Mouse (Mus musculus): ENCODE results near the gene Grik4.

Grik4 gene

DNA sequence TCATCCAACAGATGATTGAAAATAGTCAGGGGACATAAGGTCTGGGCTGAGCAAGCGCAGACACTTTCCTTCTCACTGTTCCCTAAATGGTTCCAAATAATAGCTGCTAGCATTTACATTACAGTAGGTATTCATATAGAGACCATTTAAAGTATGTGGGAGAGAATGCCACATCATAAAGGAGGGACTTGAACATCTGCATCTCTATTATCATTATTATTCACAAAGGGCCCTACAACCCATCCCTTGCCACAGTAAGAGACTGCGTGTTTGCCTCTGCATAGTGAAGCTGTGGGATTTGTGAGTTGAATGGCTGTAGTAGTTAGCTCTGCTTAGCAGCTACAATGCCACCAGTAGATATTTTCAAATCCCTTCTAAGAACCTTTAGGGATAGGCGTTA is 296.2 kb downstream of the Grik4 start:
- no peaks in the 10 kb centered on the region for H3K36me3 ChIP-seq (ENCODE audit: insufficient read depth, low read length)
- no peak for TF ChIP-seq CTCF (conservative IDR thresholded peaks at IDR 0.05; ENCODE audit: low read length)
- TF ChIP-seq POU5F1 (IDR thresholded peaks at IDR 0.05; ENCODE audit: borderline replicate concordance, low read length), result no peak
- no peak for TF ChIP-seq NANOG (IDR thresholded peaks at IDR 0.05; ENCODE audit: borderline replicate concordance, low read length)
- peaks cover 20% of the 10 kb centered on the region for H3K4me1 ChIP-seq (replicated peaks; ENCODE audit: low read depth, low read length)
- no peaks in the 10 kb centered on the region for H3K9me3 ChIP-seq (ENCODE audit: low read length)
- peaks cover 13% of the 10 kb centered on the region; the same call in 1 of the 2 replicates for H3K27me3 ChIP-seq (ENCODE audit: insufficient read depth, low read length)
- H3K4me3 ChIP-seq (replicated peaks; ENCODE audit: low read length), result no peak overlapping the region

DNA sequence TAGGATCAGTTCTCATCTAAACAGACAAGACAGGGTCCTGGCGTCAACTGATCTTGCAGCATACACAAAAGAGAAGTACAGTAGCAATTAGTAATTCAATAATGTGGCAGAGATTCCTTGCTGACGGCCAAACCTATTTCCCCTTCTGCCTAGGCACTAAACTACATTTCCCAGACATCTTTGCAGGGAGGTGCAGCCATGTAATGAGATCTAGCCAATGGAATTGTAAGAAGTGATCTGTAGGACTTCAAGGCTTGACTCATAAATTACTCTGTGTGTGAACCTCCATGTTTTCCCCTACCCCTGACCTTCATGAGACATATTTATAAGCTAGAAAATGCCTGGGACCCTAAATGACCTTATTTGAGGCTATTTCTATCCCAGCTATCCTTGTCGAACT is 296.7 kb downstream of the Grik4 start:
- Histone ChIP-seq H3K9me3 (ENCODE audit: low read length) (no peaks in the 10 kb centered on the region), H3K27me3 (ENCODE audit: insufficient read depth, low read length) (peaks cover 16% of the 10 kb centered on the region; the same call in 1 of the 2 replicates), H3K4me1 (replicated peaks; ENCODE audit: low read depth, low read length) (peaks cover 22% of the 10 kb centered on the region), H3K36me3 (ENCODE audit: insufficient read depth, low read length) (no peaks in the 10 kb centered on the region), H3K4me3 (replicated peaks; ENCODE audit: low read length) (no peak overlapping the region)
- TF ChIP-seq CTCF (conservative IDR thresholded peaks at IDR 0.05; ENCODE audit: low read length) (no peak), POU5F1 (IDR thresholded peaks at IDR 0.05; ENCODE audit: borderline replicate concordance, low read length) (no peak), NANOG (IDR thresholded peaks at IDR 0.05; ENCODE audit: borderline replicate concordance, low read length) (no peak)

DNA sequence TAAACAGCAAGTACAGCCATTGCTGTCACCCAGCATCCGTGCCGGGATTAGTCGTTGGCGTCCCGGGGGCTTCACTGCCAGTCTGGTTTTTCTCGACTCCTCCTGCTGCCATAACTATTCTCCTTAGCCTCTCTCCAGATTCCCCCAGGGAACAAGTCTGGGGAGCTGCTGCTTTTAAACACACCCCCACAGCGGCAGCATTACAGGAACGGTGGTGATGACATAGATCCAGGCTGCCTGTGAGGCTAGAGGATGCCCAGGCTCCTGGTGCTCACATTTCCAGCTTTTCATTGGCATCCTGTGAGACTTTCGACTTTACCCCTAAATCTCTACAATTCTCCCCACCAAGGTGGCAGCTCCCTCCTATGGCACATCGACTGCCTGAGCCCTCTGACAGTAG is 297.5 kb downstream of the Grik4 start:
- Histone ChIP-seq H3K4me1 (replicated peaks; ENCODE audit: low read depth, low read length) (peaks cover 14% of the 10 kb centered on the region), H3K4me3 (replicated peaks; ENCODE audit: low read length) (no peak overlapping the region), H3K27me3 (ENCODE audit: insufficient read depth, low read length) (peaks cover 16% of the 10 kb centered on the region; the same call in 1 of the 2 replicates), H3K9me3 (ENCODE audit: low read length) (no peaks in the 10 kb centered on the region), H3K36me3 (ENCODE audit: insufficient read depth, low read length) (no peaks in the 10 kb centered on the region)
- TF ChIP-seq CTCF (conservative IDR thresholded peaks at IDR 0.05; ENCODE audit: low read length), result no peak

DNA sequence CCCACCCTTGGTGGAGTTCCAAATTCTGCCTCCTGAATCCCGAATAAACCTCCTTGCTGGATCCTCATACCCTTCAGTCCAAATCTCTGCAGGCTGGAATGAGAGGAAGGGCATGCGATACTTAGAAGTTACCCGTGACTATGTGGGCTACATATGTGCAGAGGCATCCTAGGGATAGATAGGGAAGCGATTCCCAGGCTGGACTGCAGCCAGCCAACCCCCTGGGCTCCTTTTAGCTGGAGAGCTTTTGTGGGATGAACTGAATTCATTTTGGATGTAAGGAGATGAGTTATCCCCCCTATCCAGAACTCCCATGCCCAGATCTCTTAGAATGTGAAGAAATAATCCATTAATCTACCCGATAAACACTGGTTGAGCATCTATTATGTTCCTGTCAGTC is 299.1 kb downstream of the Grik4 start:
- no peaks in the 10 kb centered on the region for H3K9me3 ChIP-seq (ENCODE audit: low read length)
- H3K4me1 ChIP-seq (replicated peaks; ENCODE audit: low read depth, low read length), result peaks cover 14% of the 10 kb centered on the region
- H3K27me3 ChIP-seq (ENCODE audit: insufficient read depth, low read length), result peaks cover 16% of the 10 kb centered on the region; the same call in 1 of the 2 replicates
- TF ChIP-seq POU5F1 (IDR thresholded peaks at IDR 0.05; ENCODE audit: borderline replicate concordance, low read length) (no peak), NANOG (IDR thresholded peaks at IDR 0.05; ENCODE audit: borderline replicate concordance, low read length) (no peak), CTCF (conservative IDR thresholded peaks at IDR 0.05; ENCODE audit: low read length) (no peak)
- H3K4me3 ChIP-seq (replicated peaks; ENCODE audit: low read length), result no peak overlapping the region
- no peaks in the 10 kb centered on the region for H3K36me3 ChIP-seq (ENCODE audit: insufficient read depth, low read length)

DNA sequence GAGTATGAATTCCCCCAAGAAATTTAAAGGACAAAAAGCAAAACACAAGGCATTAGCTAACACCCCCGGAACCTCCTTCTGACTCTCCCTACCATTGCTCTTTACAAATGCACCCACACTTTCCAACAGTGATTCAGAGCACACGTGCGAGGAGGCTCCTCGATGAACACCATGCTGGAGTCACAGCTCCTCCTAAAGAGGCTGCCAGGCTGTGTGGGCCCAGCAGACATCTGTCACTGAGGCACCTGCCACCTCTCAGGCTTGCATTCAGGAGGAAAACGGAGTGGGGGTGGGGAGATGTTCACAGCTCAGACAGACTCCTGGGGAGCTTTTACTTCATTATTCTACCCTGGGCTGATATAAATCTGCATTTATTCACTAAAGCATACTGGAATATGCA is 301.5 kb downstream of the Grik4 start:
- no peak for TF ChIP-seq CTCF (conservative IDR thresholded peaks at IDR 0.05; ENCODE audit: low read length)
- no peak for TF ChIP-seq NANOG (IDR thresholded peaks at IDR 0.05; ENCODE audit: borderline replicate concordance, low read length)
- TF ChIP-seq POU5F1 (IDR thresholded peaks at IDR 0.05; ENCODE audit: borderline replicate concordance, low read length), result no peak
- Histone ChIP-seq H3K4me3 (replicated peaks; ENCODE audit: low read length) (no peak overlapping the region), H3K36me3 (ENCODE audit: insufficient read depth, low read length) (no peaks in the 10 kb centered on the region), H3K27me3 (ENCODE audit: insufficient read depth, low read length) (peaks cover 16% of the 10 kb centered on the region; the same call in 1 of the 2 replicates), H3K4me1 (replicated peaks; ENCODE audit: low read depth, low read length) (peaks cover 8% of the 10 kb centered on the region), H3K9me3 (ENCODE audit: low read length) (no peaks in the 10 kb centered on the region)

DNA sequence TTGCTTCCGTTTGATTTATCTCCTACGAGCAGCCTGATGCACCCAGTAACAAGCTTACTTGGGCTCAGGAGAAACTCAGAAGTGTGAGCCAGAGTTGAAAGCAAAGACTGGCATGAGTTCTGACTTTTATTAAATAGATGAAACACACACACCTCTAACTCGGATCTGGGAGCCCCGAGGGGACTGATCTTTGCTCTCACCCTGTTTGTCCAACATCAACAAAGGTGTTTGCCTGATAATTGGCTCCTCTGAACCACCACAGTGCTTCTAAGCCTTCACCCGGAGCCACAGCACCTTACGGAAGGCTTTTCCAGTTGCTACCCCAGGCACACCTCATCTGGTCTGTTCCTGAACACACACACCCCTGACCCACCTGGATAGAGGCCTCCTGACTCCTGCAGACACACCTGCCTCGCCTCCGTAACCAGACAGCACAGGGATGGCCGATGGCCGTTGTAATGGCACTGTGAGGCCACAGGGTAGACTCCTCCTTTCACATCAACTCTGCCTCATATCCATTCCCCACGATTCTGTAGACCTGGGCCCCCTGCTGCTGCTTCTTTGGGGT is 302.7 kb downstream of the Grik4 start:
- no peaks in the 10 kb centered on the region for H3K9me3 ChIP-seq (ENCODE audit: low read length)
- TF ChIP-seq NANOG (IDR thresholded peaks at IDR 0.05; ENCODE audit: borderline replicate concordance, low read length) (no peak), POU5F1 (IDR thresholded peaks at IDR 0.05; ENCODE audit: borderline replicate concordance, low read length) (no peak), CTCF (conservative IDR thresholded peaks at IDR 0.05; ENCODE audit: low read length) (no peak)
- peaks cover 16% of the 10 kb centered on the region; the same call in 1 of the 2 replicates for H3K27me3 ChIP-seq (ENCODE audit: insufficient read depth, low read length)
- H3K4me3 ChIP-seq (replicated peaks; ENCODE audit: low read length), result no peak overlapping the region
- no peaks in the 10 kb centered on the region for H3K36me3 ChIP-seq (ENCODE audit: insufficient read depth, low read length)
- 0 out of 2 replicates have a peak, but pooled peaks cover 2% of the 10 kb centered on the region for H3K4me1 ChIP-seq (replicated peaks; ENCODE audit: low read depth, low read length)

DNA sequence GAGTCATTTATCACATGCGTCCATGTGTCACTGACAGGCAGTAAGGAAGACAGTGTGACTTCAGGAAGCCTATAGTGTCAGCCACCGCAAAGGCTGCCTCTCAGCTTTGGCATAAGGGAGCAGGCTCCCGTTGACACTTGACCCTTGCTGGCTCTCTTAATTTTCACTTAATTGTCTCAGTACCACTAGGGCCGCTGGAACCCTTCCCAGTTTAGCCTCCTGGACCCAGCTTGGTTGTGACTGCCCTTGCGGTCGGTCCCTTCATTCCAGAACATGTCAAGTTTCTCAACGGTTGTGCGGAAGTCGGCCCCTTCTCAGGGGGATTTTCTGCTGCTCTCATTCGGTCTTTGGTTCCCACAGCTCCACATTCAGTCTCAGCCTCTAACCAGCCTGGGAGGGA is 307.8 kb downstream of the Grik4 start:
- Histone ChIP-seq H3K36me3 (ENCODE audit: insufficient read depth, low read length) (no peaks in the 10 kb centered on the region), H3K27me3 (ENCODE audit: insufficient read depth, low read length) (peaks cover 5% of the 10 kb centered on the region; the same call in 1 of the 2 replicates), H3K4me3 (replicated peaks; ENCODE audit: low read length) (no peak overlapping the region), H3K4me1 (replicated peaks; ENCODE audit: low read depth, low read length) (no peaks in the 10 kb centered on the region), H3K9me3 (ENCODE audit: low read length) (no peaks in the 10 kb centered on the region)
- TF ChIP-seq POU5F1 (IDR thresholded peaks at IDR 0.05; ENCODE audit: borderline replicate concordance, low read length) (no peak), NANOG (IDR thresholded peaks at IDR 0.05; ENCODE audit: borderline replicate concordance, low read length) (no peak)

DNA sequence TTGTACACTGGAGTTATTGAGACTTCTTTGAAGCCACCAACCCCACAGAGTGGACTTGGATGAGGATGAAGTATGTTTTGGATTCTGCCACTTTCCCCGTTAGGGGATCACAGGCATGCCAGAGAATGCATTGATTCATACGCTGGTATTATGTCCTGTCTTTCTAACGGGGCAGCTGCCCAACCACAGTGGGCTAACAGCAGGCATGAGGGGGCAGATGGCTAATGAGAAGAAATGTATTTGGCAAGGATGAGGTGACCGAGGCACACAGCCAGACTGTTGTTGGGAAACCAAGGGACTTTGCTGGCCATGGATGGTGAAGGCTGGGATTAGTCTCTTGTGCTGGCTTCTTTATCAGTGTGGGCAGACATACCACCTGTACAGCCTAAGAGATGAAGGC is 312.8 kb downstream of the Grik4 start:
- H3K9me3 ChIP-seq (ENCODE audit: low read length), result no peaks in the 10 kb centered on the region
- H3K27me3 ChIP-seq (ENCODE audit: insufficient read depth, low read length), result peaks cover 10% of the 10 kb centered on the region
- TF ChIP-seq NANOG (IDR thresholded peaks at IDR 0.05; ENCODE audit: borderline replicate concordance, low read length), result no peak
- no peak for TF ChIP-seq POU5F1 (IDR thresholded peaks at IDR 0.05; ENCODE audit: borderline replicate concordance, low read length)
- TF ChIP-seq CTCF (conservative IDR thresholded peaks at IDR 0.05; ENCODE audit: low read length), result no peak
- H3K4me1 ChIP-seq (replicated peaks; ENCODE audit: low read depth, low read length), result peaks cover 8% of the 10 kb centered on the region
- no peak overlapping the region for H3K4me3 ChIP-seq (replicated peaks; ENCODE audit: low read length)
- H3K36me3 ChIP-seq (ENCODE audit: insufficient read depth, low read length), result no peaks in the 10 kb centered on the region

DNA sequence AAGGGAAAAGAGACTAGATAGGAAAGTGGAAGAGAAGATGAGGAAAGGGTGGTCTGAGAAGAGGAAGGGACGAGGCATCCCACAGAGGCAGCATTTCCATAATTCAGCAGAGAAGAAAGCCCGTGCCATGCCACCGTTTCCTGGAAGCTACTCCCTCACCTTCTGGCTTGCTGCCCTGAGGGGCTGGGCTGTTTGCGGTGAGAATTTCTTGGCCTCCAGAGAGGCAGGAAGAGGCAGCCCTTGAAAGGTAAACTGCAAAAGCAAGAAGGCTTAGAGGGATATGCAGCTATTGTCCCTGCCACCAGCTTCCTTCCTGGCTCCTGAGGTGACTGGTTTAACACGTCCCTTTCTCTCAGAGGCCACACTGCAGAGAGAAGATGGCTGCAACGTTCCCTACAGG is 316.7 kb downstream of the Grik4 start:
- Histone ChIP-seq H3K4me1 (replicated peaks; ENCODE audit: low read depth, low read length) (peaks cover 13% of the 10 kb centered on the region), H3K27me3 (ENCODE audit: insufficient read depth, low read length) (peaks cover 9% of the 10 kb centered on the region), H3K4me3 (replicated peaks; ENCODE audit: low read length) (no peak overlapping the region), H3K36me3 (ENCODE audit: insufficient read depth, low read length) (no peaks in the 10 kb centered on the region), H3K9me3 (ENCODE audit: low read length) (no peaks in the 10 kb centered on the region)
- TF ChIP-seq NANOG (IDR thresholded peaks at IDR 0.05; ENCODE audit: borderline replicate concordance, low read length) (no peak), POU5F1 (IDR thresholded peaks at IDR 0.05; ENCODE audit: borderline replicate concordance, low read length) (no peak), CTCF (conservative IDR thresholded peaks at IDR 0.05; ENCODE audit: low read length) (no peak)

Measured in E14TG2a.4 (cell line).